In the genomic region with DNA sequence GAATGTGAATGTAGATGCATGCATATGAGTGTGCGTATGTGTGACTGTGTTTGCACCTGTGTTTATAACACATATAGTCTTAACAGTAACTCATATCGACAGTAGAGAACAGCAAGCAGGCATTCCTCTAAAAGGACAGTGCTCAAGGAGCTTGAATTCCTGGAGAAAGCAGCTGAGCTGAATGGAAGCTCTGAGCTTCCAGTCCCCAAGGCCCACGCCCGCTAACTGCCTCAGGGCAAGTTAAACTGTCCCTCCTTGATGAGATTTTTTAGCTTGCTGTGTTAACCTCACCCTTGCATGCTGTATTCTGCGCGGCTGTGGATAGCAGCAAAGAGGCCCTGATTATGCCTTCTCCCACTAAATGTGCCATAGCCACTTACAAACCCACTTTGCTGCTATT, we compare ENCODE assay signal across 15 mouse cellular contexts.
"Had no signal": no experiment of that assay in that cellular context is flagged by ENCODE, and none has a peak within 500 bp of the region (broad histone marks: within the 10 kb centered on the region; RNA-seq: fewer than 3 reads in every experiment).

No protein-coding gene starts in this region.

- H3K4me2 ChIP-seq: liver, embryonic 13.5 days; neural tube, embryonic 12.5 days; stomach, embryonic 15.5 days had no signal

- H3K4me3 ChIP-seq: liver, embryonic 13.5 days; midbrain, embryonic 10.5 days; neural tube, embryonic 12.5 days; stomach, embryonic 15.5 days had no signal

- H3K9me3 ChIP-seq: liver, embryonic 13.5 days; midbrain, embryonic 10.5 days; neural tube, embryonic 12.5 days; stomach, embryonic 15.5 days had no signal

- DNase-seq: kidney, adult 18-20 months; kidney, adult 9 months; kidney, postnatal 14 days; kidney, postnatal 4 days; liver, embryonic 13.5 days; lung, adult 2 months; lung, postnatal 14 days; lung, postnatal 4 days; retina, postnatal 1 day; right cerebral cortex, postnatal 25 days; spleen, adult 18-20 months; thymus, postnatal 25 days had no signal

- H3K4me1 ChIP-seq: liver, embryonic 13.5 days; stomach, embryonic 15.5 days had no signal

- H3K27ac ChIP-seq: liver, embryonic 13.5 days; midbrain, embryonic 10.5 days; neural tube, embryonic 12.5 days; stomach, embryonic 15.5 days had no signal

- H3K27me3 ChIP-seq: liver, embryonic 13.5 days; neural tube, embryonic 12.5 days; stomach, embryonic 15.5 days had no signal

- H3K9ac ChIP-seq: liver, embryonic 13.5 days; neural tube, embryonic 12.5 days; stomach, embryonic 15.5 days had no signal

- H3K36me3 ChIP-seq: liver, embryonic 13.5 days; midbrain, embryonic 10.5 days; neural tube, embryonic 12.5 days; stomach, embryonic 15.5 days had no signal
